Mouse (Mus musculus): Measurements from ENCODE around the gene Ephx1. TPM values are rescaled to one million over a fixed set of nuclear protein-coding genes. Genes with fewer than 3 reads are reported as not detected.
"Not testable (repeated sequence)": the region's sequence is repeated elsewhere in the genome, so short reads cannot be mapped to it uniquely, and the experiment has no call there.

Gene Ephx1
- polyA plus RNA-seq, 1 experiment from 2014 or later, result 39.5 TPM

DNA sequence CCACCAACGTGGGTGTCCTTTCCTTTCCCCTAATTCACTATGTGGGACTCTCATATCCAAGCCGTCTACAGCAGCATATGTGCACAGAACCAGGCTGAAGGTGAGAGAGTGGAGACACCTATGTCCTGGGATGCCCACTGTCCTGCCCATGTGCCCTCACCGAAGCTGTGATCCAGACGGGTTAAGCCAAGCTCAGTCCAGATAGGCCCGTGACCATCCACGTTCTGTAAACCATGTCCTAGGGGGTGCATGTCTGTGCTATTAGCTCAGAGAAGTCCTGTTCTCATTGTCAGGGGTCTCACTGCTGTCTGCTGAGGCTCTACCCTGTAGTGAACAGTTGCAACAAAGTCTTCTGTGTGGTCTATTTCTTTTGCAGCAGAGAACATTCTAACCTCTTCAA, 12.9 kb downstream of the Ephx1 start:
- WGBS (ENCODE audit: missing documents), result 94% methylated on average over 6 of the region's 6 CpGs
- H3K27ac ChIP-seq, result no peak overlapping the region
- H3K36me3 ChIP-seq (ENCODE audit: inconsistent target), result no peaks in the 10 kb centered on the region
- no peak overlapping the region for H3K4me3 ChIP-seq (ENCODE audit: inconsistent target)
- no peaks in the 10 kb centered on the region for H3K79me2 ChIP-seq (ENCODE audit: inconsistent target)

DNA sequence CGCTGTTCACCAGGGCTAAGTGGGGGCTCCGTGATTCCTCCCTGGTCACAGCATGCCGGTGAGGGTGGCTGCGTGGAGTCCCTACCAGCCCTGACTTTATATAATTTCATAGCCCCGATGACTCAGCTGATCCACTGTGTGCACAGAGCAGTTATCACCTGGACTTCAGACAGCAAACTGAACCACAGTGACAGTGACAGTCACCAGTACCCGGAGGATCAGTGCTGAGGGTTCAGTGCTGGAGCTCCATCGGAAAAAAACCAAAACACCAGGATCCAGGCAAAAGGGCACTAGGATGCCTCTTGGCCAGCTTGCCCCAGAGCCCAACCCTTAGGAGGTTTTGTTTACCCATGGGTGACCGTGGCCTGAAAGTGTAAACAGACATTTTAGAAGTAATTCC, 15.4 kb downstream of the Ephx1 start:
- H3K4me3 ChIP-seq (ENCODE audit: inconsistent target), result no peak overlapping the region
- no peaks in the 10 kb centered on the region for H3K79me2 ChIP-seq (ENCODE audit: inconsistent target)
- H3K27ac ChIP-seq, result no peak overlapping the region
- no peaks in the 10 kb centered on the region for H3K36me3 ChIP-seq (ENCODE audit: inconsistent target)
- WGBS (ENCODE audit: missing documents), result 87% methylated on average over 8 of the region's 8 CpGs

DNA sequence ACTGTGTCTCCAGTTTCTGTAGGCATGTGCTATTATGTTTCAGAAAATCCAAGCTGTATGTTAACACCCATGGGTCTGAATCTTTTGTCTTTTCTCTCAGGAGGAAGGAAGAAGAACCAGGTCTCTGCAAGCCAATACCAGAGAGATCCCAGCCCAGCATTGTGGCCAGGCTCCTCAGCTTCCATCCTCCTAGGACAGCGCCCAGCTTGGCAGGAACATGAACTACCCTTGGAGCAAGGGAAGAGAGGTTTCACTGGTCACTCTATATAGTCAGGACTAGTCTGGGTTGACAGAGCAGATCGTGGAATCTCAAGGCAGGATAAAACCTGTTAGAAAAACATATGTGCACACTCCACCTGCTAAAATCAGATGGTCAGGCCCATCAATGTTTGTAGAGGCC, 16.9 kb downstream of the Ephx1 start:
- no peaks in the 10 kb centered on the region for H3K79me2 ChIP-seq (ENCODE audit: inconsistent target)
- no peak overlapping the region for H3K4me3 ChIP-seq (ENCODE audit: inconsistent target)
- 91% methylated on average over 2 of the region's 2 CpGs for WGBS (ENCODE audit: missing documents)
- H3K36me3 ChIP-seq (ENCODE audit: inconsistent target), result no peaks in the 10 kb centered on the region
- H3K27ac ChIP-seq, result no peak overlapping the region

DNA sequence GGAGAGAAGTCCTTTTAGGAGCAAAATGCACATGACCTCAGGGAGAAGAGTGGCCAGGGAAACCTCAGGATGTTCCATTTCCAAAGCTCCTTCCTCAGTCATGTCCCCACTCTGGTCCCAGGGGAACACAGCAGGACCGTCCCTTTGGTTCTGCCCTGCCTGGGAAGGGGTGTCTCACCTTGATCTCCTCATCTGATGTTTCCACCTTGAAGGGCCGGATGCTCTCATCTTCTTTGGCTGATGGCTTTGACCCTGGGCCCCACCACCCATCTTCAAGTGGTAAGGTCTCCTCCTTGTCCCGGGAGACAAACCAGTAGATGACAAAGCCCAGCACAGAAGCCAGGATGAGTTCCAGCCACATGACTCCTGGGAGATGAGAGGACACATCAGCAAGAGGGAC, 19.1 kb downstream of the Ephx1 start:
- WGBS (ENCODE audit: missing documents), result 97% methylated on average over 3 of the region's 3 CpGs
- H3K79me2 ChIP-seq (ENCODE audit: inconsistent target), result no peaks in the 10 kb centered on the region
- no peak overlapping the region for H3K4me3 ChIP-seq (ENCODE audit: inconsistent target)
- H3K27ac ChIP-seq, result no peak overlapping the region
- no peaks in the 10 kb centered on the region for H3K36me3 ChIP-seq (ENCODE audit: inconsistent target)

DNA sequence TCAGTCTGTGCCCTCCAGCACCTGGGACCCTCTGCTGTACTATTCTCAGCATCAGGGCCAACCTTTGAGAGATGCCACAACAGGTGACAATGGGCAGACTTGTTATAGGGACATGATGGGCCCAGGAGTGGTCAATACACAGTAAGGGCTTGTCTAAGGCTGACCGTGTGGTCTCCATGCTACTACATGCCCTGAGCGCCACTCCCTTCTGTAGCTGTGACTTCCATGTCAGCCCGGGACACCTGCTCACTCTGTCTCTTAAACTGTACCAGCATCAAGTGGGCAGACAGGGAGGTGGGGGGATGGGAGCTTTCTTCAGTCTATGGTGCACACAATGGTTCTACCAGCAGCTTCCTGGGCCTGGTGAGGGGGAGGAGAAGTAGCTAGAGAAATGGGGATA, 19.5 kb downstream of the Ephx1 start:
- Histone ChIP-seq H3K79me2 (ENCODE audit: inconsistent target) (no peaks in the 10 kb centered on the region), H3K36me3 (ENCODE audit: inconsistent target) (no peaks in the 10 kb centered on the region), H3K27ac (no peak overlapping the region), H3K4me3 (ENCODE audit: inconsistent target) (no peak overlapping the region)
- WGBS (ENCODE audit: missing documents), result 98% methylated on average over 3 of the region's 3 CpGs

DNA sequence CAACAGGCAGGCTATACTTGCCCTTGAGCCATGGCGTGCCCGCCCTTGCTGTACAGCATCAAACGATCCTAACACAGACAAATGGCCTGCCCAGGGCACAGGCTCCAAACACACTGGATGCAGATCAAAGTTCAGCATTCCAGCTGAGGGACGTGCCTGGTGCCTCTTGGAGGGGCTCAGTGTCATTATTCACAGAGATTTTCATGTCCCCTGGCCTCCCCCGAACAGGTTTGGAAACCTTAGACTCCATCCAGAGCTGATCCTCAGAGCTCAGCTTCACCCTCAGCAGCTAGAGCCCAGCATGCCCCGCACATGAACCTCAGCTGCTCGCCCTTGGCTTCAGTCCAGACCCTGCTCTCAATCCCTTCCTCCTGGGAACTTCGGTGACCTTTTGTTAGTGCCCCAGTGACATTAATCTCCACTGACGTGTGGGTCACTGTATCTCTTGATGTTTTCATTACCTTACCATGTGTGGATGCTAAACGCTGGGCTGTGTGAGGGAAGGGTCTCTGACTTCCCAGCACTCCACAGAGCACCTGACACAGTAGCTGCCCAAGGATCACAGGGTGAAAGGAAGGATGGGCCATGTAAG, 20.1 kb downstream of the Ephx1 start:
- Histone ChIP-seq H3K36me3 (ENCODE audit: inconsistent target) (no peaks in the 10 kb centered on the region), H3K79me2 (ENCODE audit: inconsistent target) (no peaks in the 10 kb centered on the region), H3K27ac (no peak overlapping the region), H3K4me3 (ENCODE audit: inconsistent target) (no peak overlapping the region)
- 76% methylated on average over 10 of the region's 10 CpGs for WGBS (ENCODE audit: missing documents)

DNA sequence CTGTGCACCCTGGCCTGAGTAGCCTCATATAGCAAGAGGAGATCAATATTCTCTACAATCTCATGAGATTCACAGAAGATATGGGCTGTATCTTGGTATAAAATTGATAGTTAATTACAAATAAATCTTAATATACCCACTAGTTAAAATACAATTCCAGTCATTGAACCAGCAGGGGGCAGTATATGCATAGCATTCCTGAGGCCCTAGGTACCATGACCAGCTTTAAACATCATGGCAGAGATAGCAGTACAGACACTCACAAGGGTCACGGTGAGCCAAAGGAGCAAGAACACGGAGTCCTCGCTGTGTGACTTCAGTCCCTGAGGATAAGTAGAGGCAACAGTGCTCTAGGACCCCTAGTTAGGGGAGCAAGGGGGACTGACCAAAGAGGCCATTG, 28.6 kb downstream of the Ephx1 start:
- Histone ChIP-seq H3K4me3 (ENCODE audit: inconsistent target) (no peak overlapping the region), H3K36me3 (ENCODE audit: inconsistent target) (no peaks in the 10 kb centered on the region), H3K27ac (no peak overlapping the region), H3K79me2 (ENCODE audit: inconsistent target) (no peaks in the 10 kb centered on the region)
- 46% methylated on average over 3 of the region's 3 CpGs for WGBS (ENCODE audit: missing documents)

DNA sequence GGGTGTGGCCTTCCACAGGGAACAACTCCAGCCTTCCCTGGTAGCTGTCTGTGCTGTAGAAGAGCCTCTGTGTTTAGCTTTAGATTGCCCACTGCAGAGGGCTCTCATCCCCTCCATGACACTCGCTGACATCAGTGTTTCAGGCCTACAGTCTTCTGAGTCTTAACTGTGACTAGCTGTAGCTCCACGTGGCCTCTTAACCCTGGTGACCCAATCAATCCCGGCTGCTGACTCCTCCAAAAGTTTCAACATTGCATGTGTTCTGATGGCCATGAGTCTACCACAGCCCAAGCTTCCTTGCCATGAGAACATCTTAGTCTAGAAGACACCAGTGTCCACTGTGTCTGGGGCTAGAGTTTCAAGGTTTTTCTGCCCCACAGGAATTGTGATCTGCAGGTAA, 30.0 kb downstream of the Ephx1 start:
- Histone ChIP-seq H3K79me2 (ENCODE audit: inconsistent target) (no peaks in the 10 kb centered on the region), H3K36me3 (ENCODE audit: inconsistent target) (no peaks in the 10 kb centered on the region), H3K27ac (no peak overlapping the region), H3K4me3 (ENCODE audit: inconsistent target) (no peak overlapping the region)
- 81% methylated on average over 3 of the region's 3 CpGs for WGBS (ENCODE audit: missing documents)

DNA sequence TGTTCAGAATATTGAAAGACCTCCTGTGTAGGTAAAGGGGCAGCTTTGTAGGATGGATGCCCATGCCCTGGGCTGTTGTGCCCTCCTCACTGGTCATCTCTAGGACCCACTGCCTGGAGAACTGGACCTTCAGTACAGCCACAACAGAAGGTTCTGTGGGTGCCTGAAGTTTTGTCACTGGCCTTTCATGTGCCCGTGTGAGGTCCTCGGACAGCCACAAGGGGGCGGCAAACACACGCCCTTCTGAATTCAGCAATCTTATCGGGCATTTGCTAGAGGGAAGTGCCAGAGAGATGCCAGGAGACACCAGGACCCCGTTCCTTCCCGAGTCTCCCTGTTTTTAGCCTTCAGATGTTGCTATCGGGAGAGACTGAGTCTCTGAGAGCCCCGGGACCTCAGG, 32.9 kb downstream of the Ephx1 start:
- 2% methylated on average over 9 of the region's 9 CpGs for WGBS (ENCODE audit: missing documents)
- Histone ChIP-seq H3K79me2 (ENCODE audit: inconsistent target) (no peaks in the 10 kb centered on the region), H3K27ac (no peak overlapping the region), H3K4me3 (ENCODE audit: inconsistent target) (no peak overlapping the region), H3K36me3 (ENCODE audit: inconsistent target) (no peaks in the 10 kb centered on the region)

DNA sequence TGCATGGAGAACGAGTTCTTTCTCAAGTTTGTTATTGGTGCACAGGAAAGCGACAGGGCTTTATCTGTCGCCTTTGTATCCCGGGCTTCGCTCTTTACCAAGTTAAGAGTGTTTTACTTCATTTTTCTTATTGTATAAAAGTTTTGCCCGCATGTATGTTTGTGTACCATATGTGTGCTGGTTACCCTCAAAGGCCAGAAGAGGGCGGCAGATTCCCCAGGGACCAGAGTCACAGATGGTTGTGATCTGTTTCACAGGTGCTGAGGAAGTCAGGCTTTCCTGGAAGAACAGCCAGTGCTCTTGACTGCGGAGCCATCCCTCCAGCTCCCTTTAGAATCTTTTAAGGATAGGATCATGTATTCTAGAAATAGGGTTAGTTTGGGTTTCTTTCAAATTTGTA, 34.0 kb downstream of the Ephx1 start:
- Histone ChIP-seq H3K4me3 (ENCODE audit: inconsistent target) (no peak overlapping the region), H3K36me3 (ENCODE audit: inconsistent target) (no peaks in the 10 kb centered on the region), H3K79me2 (ENCODE audit: inconsistent target) (no peaks in the 10 kb centered on the region), H3K27ac (no peak overlapping the region)
- whole genome bisulfite sequencing (ENCODE audit: missing documents), result 95% methylated on average over 8 of the region's 8 CpGs

DNA sequence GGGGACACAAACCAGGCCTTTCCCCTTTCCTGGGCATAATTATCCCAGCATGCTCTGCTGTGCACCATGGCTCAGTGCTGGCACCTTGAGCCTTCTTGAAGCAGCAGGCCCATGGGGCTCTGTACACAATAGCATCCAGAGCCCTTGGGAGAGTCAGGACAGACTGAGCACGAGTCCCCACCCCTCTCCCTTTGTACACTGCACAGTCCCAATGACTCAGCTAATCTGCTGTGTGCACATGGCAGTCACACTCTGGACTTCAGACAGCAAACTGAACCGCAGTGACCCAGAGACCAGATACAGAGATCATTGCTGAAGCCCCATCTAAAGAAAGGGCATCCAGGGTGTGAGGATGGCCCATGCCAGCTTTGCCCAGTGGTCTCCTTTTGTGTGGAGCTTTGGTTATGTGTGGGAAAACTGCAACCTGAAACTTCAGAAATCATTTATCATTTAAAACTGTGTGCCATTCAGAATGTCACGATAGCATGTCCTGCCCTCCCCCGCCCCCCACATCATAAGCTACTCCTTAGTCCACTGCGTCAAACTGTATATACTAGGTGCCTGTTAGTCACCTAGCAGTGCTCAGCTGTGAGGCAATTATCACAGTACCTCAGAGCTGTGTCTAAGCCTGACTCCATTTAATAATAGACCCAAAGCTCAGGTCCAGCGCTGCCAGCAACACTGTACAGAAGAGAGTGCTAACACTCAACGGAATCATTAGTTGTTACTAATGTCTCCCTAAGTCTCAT, 39.2 kb downstream of the Ephx1 start:
- WGBS (ENCODE audit: missing documents), result 81% methylated on average over 7 of the region's 7 CpGs
- not testable (repeated sequence) for H3K27ac ChIP-seq; H3K4me3 ChIP-seq (ENCODE audit: inconsistent target); H3K36me3 ChIP-seq (ENCODE audit: inconsistent target); H3K79me2 ChIP-seq (ENCODE audit: inconsistent target)

DNA sequence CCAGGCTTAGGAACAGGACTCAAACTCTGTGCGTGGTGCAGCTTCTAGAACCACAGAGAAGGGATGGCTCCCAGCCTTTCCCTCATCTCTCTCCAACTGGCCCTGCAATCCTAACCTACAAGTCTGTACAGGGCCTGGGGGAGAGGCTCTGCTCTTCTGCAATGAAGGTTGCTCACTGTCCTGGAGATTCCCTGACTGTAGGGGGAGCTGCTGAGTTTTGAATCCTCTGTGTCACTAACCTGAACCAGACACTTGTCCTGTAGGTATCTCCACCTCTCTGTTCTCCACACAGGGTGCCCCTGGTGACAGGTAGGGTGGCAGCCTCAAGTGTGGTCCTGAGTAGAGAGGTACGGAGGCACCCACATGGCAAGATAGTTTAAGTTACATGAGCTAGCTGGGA, 40.2 kb downstream of the Ephx1 start:
- Histone ChIP-seq H3K79me2 (ENCODE audit: inconsistent target) (no peaks in the 10 kb centered on the region), H3K36me3 (ENCODE audit: inconsistent target) (no peaks in the 10 kb centered on the region), H3K27ac (no peak overlapping the region), H3K4me3 (ENCODE audit: inconsistent target) (no peak overlapping the region)
- 81% methylated on average over 2 of the region's 2 CpGs for WGBS (ENCODE audit: missing documents)

DNA sequence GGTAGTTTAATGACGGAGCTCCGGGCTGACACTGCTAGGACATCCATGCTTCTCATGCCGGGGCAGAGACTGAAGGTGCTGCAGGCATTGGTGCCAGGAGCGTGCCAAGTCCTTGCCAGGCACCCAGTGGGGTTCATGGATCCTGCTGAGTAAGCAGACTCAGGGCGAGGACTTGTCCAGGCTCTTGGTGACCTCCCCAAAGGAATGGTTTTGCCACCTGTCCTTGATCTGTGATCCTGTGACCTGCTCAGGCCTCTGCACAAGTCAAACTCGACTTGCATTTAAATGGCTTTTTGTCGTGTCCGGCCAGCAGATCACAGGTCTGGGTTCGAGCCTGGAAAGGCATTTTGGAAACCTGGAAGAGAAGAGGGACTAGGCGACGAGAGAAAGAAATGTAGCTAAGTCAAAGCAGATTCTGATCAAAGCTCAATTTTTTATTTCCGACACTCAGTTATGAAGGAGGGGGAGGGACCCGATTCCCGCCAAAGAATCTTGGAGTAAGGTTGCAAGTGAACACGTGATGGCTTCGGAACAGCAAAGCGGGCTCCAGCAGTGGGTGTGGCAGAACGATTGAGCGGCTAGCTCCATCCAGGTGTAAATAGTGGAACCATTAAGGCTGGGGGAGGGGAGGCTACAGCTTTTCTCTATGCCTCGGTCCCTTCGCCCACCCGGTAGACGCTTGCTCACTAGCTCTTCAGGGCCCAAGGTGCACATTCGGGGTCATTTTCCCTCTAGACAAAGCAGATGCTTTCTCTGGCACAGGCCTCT, 41.0 kb downstream of the Ephx1 start:
- WGBS (ENCODE audit: missing documents), result 94% methylated on average over 19 of the region's 24 CpGs
- H3K4me3 ChIP-seq (ENCODE audit: inconsistent target), result no peak overlapping the region
- no peaks in the 10 kb centered on the region for H3K79me2 ChIP-seq (ENCODE audit: inconsistent target)
- no peaks in the 10 kb centered on the region; the same call in 1 of the 2 replicates for H3K36me3 ChIP-seq (ENCODE audit: inconsistent target)
- no peak overlapping the region for H3K27ac ChIP-seq

DNA sequence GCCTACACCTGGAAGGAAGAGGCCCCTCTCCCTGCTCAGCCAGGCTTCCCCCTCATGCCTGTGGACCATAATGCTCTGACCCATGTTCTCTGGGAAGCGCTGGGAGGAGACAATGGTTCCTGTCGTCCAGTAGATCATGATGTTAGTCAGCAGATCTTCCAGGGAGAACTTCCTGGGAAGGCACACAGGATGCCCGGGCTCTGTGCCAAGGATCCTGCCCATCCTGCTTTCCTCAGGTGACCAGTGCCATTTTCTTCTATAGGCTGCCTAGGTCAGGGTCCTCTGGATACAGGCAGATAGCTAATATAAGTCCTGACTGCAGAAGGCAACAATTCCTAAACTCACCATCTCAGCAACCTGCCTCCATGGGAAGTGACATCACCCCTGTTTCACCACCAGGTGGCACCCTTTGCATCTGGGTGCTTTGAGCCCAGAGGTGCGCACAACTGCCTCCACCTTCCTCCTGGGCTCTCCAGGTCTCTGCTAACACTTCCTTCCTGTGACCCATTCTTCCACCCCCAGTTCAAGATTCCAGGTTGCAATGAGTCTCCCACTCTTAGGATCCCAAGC, 44.5 kb downstream of the Ephx1 start:
- H3K27ac ChIP-seq, result no peak overlapping the region
- no peak overlapping the region for H3K4me3 ChIP-seq (ENCODE audit: inconsistent target)
- 72% methylated on average over 4 of the region's 4 CpGs for WGBS (ENCODE audit: missing documents)

More for the DNA sequence above, 44.5 kb downstream of the Ephx1 start:
- Histone ChIP-seq H3K79me2 (ENCODE audit: inconsistent target) (no peaks in the 10 kb centered on the region), H3K36me3 (ENCODE audit: inconsistent target) (no peaks in the 10 kb centered on the region; the same call in 1 of the 2 replicates)
